Mouse (Mus musculus): ENCODE measurements around the gene Lrrc4c. TPM values are rescaled to one million over a fixed set of nuclear protein-coding genes. Genes with fewer than 3 reads are reported as not detected.

Lrrc4c gene
- total and polyA plus RNA-seq, 3 experiments: not detected

DNA sequence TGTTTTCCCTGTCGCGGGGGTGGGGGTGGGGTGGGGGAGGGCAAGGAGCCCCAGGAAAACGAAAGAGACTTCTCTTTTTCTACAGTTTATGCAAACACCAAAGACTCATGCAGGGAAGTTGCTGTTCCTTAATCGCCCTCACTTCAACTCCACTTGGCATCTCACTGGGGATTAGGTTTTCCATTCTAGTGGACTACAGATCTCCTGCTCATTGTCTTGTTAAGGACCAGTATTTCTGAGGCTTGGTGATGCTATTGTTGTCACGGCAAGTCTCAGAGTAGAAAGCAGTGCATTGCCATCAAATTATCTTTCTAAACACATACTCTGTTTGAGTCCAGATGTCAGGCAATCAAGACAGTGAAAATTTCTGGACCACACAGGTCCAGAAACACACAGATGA, 2.9 kb upstream of the Lrrc4c start:
- Histone ChIP-seq H3K4me2 (ENCODE audit: insufficient read depth, low read depth, poor library complexity, severe bottlenecking) (no peak overlapping the region), H3K36me3 (replicated peaks in 1 of 2; ENCODE audit: control insufficient read depth in 1 of 2, insufficient read depth in 1 of 2, low read length in 1 of 2) (no peaks in the 10 kb centered on the region), H3K9me3 (replicated peaks; ENCODE audit: low read length) (peaks cover 24% of the 10 kb centered on the region), H3K4me1 (ENCODE audit: control insufficient read depth in 1 of 2, insufficient read depth in 2 of 2) (no peaks in the 10 kb centered on the region), H3K79me2 (replicated peaks; ENCODE audit: control insufficient read depth, extremely low read depth, insufficient read depth, poor library complexity, severe bottlenecking) (no peaks in the 10 kb centered on the region), H3K4me3 (replicated peaks in 1 of 3; ENCODE audit: low read depth in 2 of 3, low read length in 2 of 3, poor library complexity in 1 of 3) (no peak overlapping the region), H3K9ac (ENCODE audit: insufficient read depth, low read depth) (no peak overlapping the region), H3K27ac (ENCODE audit: insufficient read depth, low read depth) (no peak overlapping the region), H3K27me3 (replicated peaks) (no peaks in the 10 kb centered on the region)
- no peak for DNase-seq (ENCODE audit: extremely low read depth)
- no peak for TF ChIP-seq BHLHE40 (IDR thresholded peaks at IDR 0.05; ENCODE audit: low read depth, low read length)
- dilution Hi-C loops (cut with MboI; ENCODE audit: extremely low pct_ligation_motif_present, extremely low pct_unique_long_range_greater_than_20kb, low sequenced_read_pairs): no loop called here
- in situ Hi-C loops (cut with MboI; ENCODE audit: low pct_ligation_motif_present, low pct_unique_long_range_greater_than_20kb, low sequenced_read_pairs): no loop called here

GRCm38 (mm10) chr2:96316531-96316930, 1.4 kb upstream of the Lrrc4c start:
- in situ Hi-C loops (cut with MboI; ENCODE audit: low pct_ligation_motif_present, low pct_unique_long_range_greater_than_20kb, low sequenced_read_pairs) (no loop called here), dilution Hi-C loops (cut with MboI; ENCODE audit: extremely low pct_ligation_motif_present, extremely low pct_unique_long_range_greater_than_20kb, low sequenced_read_pairs) (no loop called here)
- Histone ChIP-seq H3K27ac (ENCODE audit: insufficient read depth, low read depth) (no peak overlapping the region), H3K9ac (ENCODE audit: insufficient read depth, low read depth) (no peak overlapping the region), H3K4me1 (ENCODE audit: control insufficient read depth in 1 of 2, insufficient read depth in 2 of 2) (no peaks in the 10 kb centered on the region), H3K9me3 (replicated peaks; ENCODE audit: low read length) (peaks cover 30% of the 10 kb centered on the region), H3K36me3 (replicated peaks in 1 of 2; ENCODE audit: control insufficient read depth in 1 of 2, insufficient read depth in 1 of 2, low read length in 1 of 2) (no peaks in the 10 kb centered on the region), H3K4me3 (replicated peaks in 1 of 3; ENCODE audit: low read depth in 2 of 3, low read length in 2 of 3, poor library complexity in 1 of 3) (no peak overlapping the region), H3K27me3 (replicated peaks) (no peaks in the 10 kb centered on the region), H3K79me2 (replicated peaks; ENCODE audit: control insufficient read depth, extremely low read depth, insufficient read depth, poor library complexity, severe bottlenecking) (no peaks in the 10 kb centered on the region), H3K4me2 (ENCODE audit: insufficient read depth, low read depth, poor library complexity, severe bottlenecking) (no peak overlapping the region)
- DNase-seq (ENCODE audit: extremely low read depth): no peak
- no peak for TF ChIP-seq CTCF (conservative IDR thresholded peaks at IDR 0.05 in 1 of 2, IDR thresholded peaks at IDR 0.05 in 1 of 2; ENCODE audit: low read depth in 2 of 2, low read length in 2 of 2)
- TF ChIP-seq HCFC1 (IDR thresholded peaks at IDR 0.05; ENCODE audit: low read depth, low read length): no peak
- TF ChIP-seq JUN (IDR thresholded peaks at IDR 0.05; ENCODE audit: insufficient read depth, low read depth, low read length): no peak
- TF ChIP-seq USF2 (conservative IDR thresholded peaks at IDR 0.05; ENCODE audit: low read depth, low read length): no peak
- TF ChIP-seq E2F4 (IDR thresholded peaks at IDR 0.05; ENCODE audit: insufficient replicate concordance, low read depth, low read length): no peak
- no peak for TF ChIP-seq KAT2A (IDR thresholded peaks at IDR 0.05; ENCODE audit: insufficient replicate concordance, low read length)
- no peak for TF ChIP-seq MAZ (IDR thresholded peaks at IDR 0.05; ENCODE audit: low read depth, low read length)
- no peak for TF ChIP-seq RAD21 (IDR thresholded peaks at IDR 0.05; ENCODE audit: low read depth, low read length)
- no peak for TF ChIP-seq ETS1 (conservative IDR thresholded peaks at IDR 0.05; ENCODE audit: low read depth, low read length)
- no peak for TF ChIP-seq ZNF384 (IDR thresholded peaks at IDR 0.05; ENCODE audit: low read depth, low read length)
- no peak for TF ChIP-seq ELF1 (IDR thresholded peaks at IDR 0.05; ENCODE audit: low read depth, low read length)
- TF ChIP-seq PAX5 (IDR thresholded peaks at IDR 0.05; ENCODE audit: low read length): no peak
- TF ChIP-seq ZC3H11A (IDR thresholded peaks at IDR 0.05; ENCODE audit: low read depth, low read length): no peak
- TF ChIP-seq BHLHE40 (IDR thresholded peaks at IDR 0.05; ENCODE audit: low read depth, low read length): no peak
- TF ChIP-seq TBP (conservative IDR thresholded peaks at IDR 0.05; ENCODE audit: low read depth, low read length): no peak
- no peak for TF ChIP-seq USF1 (IDR thresholded peaks at IDR 0.05; ENCODE audit: low read depth, low read length)
- TF ChIP-seq POLR2AphosphoS2 (IDR thresholded peaks at IDR 0.05; ENCODE audit: low read depth, low read length): no peak
- TF ChIP-seq EP300 (IDR thresholded peaks at IDR 0.05; ENCODE audit: low read length): no peak
- TF ChIP-seq GABPA (IDR thresholded peaks at IDR 0.05; ENCODE audit: insufficient replicate concordance, low read depth, low read length): no peak

Data from CH12.LX (cell line).